Mouse (Mus musculus) cerebellum, postnatal 14 days (tissue): ENCODE measurements around the gene Eef2.

Source experiments
- DNase-seq, 2 experiments: peaks; one replicate each; pipeline ENCODE4 v3.0.0; 2021; ENCODE audit warnings: mixed read lengths in 2 of 2

Gene Eef2

DNA sequence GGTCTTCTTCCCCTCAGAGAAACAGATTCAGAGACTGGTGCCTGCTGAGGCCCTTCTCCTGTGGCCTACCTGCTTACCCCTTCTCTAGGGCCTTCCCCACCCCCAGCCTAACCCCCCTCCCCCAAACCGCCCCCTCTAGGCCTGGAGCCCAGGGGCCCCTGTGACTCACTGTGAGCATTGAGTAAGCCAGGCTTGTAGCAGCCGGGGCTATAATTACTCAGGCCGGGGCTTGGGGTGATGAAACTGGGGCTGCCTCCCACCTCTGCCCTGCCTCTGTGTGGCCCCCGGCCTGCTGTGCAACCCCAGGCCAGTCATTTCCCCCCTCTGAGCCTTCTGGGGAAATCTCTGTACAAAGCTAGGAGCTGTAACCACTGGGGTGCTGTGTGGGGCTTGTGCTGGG, 30.1 kb upstream of the Eef2 start:
- no peak for DNase-seq

DNA sequence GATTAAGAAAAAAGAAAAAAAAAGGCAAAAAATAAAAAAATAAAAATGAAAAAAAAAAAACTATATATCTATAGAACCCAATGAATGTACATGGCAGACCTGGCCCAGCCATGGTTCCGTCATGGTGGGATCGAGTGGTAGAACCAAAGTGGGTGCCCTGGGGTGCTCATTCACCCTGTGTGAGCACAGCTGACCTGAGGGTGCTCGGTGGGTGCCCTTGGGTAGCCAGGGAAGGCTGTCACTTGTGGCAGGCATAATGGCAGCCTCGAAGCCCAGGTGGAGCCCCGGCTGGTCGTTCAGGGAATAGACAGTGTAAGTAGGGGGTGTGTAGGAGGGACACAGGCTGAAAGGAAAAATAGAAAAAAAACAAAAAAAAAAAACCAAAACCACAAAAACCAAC, 25.2 kb upstream of the Eef2 start:
- no peak for DNase-seq

DNA sequence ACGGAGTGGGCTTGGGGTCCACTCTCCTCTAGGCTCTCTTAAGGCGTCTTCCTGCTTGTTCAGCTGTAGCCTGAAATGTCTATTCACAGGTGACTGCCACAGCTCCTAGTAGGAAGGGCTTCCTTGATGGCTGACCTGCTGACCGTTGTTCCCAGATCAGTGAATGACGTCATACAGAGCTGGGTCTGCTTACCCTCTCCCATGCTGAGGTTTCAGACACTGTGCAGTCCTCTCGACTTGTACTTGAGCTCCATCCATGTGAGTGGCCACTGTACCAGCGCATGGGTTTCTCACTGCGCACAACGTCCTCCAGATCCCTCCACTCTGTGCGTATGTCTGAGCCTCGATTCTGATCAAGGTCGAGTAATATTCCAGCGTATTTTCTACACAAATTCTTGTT, 23.8 kb upstream of the Eef2 start:
- DNase-seq, result no peak

DNA sequence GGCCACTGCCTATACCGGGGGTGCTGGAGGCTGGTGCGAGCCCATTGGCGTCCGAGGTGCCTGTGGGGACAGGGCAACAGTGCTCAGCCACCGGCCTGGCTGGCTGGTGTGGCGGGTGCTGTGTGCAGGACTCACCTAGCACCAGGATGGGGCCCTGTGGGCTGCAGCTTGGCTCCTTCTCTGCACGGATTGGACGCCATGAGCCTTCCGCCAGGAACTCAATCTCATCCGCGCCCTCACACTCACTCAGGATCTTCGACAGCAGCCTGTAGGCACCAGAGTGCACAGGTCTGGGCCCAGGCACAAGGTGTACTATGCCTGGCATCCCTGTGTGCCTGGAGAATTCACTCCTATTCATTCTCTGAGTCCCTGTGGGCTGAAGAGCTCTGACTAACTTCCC, 22.1 kb upstream of the Eef2 start:
- DNase-seq, result no peak

DNA sequence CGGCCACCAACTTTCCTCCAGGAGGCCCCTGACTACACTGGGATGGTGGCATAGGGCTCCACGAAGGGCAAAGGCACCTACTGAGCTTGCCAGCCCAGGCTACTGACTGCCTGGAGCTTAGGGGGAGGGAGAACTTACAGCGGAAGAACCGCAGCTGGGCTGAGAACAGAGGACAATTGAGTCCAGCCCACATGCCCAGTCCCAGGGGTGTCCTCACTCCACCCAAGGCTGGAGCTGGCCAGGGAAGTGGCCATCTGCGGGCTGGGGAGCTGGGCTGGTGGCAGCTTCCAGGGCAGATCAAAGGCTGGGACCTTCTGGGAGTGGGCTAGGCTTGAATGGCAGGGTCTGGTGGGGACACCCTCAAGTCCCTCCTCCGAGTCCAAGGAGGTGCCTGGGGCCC, 21.7 kb upstream of the Eef2 start:
- no peak for DNase-seq

DNA sequence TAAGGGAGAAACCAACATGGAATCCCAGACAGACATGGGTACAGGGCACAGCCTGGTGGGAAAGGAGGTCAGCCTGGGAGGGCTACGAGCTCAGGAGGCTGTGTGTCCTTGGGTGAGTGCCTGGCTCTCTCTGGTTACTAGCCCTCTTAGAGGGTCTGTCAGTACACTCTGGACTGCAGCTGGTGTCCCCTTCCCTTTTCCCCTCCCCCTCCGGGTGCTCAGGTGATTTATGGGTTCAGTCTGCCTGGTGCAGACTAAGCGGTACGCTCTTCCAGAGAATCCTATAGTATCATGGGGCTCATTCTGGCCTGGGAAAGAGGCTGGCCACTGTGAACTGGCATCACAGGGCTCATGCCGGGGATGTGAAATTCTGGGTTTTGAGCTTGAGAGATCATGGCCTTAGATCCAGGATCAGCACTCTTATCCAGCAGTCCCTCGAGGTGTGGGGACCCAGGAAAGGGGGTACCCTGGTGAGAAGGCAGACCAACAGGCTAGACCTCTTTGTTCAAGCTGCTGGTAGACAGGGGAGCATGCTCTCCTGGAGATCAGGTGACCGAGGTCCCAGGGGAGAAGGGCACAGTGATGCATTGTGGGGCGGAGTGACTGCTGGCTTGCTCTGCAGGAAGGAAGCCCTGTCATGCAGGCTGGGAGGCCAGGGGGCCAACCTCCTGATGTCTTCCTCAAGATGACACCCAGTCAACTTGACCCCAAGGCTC, 14.7 kb upstream of the Eef2 start:
- DNase-seq, result peak in 1 of 2 experiments; percentile 17

DNA sequence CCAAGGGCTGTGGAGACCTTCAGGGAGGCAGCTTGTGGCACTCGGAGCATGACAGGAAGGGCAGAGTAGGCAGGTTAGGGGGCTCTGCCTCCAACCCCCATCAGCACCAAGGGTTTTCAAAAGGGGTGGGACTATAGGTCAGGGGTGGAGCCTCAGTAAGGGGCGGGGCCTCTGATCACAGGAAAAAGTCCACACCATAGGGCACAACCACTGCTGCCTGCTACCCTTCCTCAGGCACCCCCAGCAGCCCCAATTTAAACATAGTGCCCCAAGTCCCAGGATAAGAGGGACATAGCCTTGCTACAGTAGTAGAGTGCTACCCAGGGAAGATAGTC, 14.1 kb upstream of the Eef2 start:
- DNase-seq, result peak in 1 of 2 experiments; percentile 22

DNA sequence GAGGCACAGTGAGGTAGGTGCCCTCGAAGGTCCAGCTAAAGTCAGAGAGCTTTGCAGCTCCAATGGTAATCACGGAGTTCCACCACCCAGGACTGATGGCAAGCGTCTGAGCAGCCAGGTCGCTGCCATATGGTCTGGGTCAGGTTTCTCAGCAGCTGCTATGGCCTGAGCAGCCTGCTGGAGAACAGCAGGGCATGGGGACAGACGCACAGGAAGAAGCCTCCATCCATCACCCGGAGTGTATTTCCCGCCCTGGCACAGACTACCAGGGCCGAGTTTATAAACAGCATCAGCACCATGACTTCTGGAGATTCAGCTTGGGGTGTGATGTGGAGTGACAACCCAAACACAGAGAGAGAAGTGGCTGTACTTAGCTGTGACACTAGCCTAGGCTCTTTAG, 11.3 kb upstream of the Eef2 start:
- peak; percentile 51 to 58 for DNase-seq

DNA sequence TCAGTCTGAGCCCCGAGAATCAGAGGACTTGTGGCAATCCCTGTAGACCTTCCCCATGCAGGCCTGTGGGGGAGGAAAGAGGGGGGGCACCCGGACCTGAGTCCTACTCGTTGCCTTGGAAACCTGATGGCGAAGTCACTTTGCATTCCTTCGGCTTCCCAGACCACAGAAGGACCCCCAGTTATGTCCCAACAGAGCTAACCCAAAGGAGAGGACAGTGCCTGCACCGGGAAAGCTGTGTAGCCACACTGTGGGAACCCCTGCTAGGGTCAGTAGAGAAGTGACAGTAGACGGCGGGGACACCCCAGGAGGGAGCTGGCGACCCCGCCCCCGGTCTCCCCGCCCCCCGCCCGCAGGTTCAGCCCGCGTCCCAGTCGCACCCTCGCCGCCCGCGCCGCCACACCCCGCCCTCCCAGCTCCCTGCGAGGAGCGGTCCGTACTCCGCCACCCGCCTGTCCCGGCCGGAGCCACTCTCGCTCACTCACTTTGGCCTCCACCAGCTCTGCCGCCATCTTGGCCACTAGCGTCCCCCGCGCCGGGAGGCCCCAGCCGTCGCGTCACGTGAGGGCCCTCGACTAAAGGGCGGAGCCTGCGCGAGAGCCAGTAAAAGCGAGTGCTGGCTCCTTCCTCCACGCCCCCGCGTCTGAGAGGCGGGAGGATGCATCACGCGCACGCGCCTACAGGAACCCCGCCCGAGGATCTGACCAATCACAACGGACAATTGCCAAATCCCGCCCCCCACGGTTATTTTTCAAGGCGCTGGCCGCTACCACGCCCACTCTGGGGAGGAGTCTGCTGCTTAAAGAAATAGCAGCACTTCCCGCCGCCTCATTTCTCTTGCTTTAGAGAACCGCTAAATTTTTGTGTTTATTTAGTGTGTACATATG, 9.0 kb upstream of the Eef2 start, which contains the start of gene Pias4:
Pias4 (minus strand) TSS at position 724 of the 887 bp plus-strand sequence.
- DNase-seq, result peak; percentile 100

DNA sequence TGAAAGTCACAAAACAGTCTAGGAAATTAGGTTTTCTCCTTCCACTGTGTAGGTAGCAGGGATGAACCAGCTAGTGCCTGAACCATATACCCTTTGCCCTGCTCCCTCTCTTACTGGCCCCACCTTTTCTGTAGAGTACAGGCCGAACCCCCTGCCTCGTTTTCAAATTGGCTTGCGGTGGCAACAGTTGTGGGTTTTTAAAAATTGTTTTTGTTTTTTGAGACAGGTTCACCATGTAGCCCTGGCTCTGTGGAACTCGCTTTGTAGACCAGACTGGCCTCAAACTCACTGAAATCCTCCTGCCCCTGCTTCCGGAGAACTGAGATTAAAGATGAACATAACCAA, 8.4 kb upstream of the Eef2 start:
- no peak for DNase-seq

DNA sequence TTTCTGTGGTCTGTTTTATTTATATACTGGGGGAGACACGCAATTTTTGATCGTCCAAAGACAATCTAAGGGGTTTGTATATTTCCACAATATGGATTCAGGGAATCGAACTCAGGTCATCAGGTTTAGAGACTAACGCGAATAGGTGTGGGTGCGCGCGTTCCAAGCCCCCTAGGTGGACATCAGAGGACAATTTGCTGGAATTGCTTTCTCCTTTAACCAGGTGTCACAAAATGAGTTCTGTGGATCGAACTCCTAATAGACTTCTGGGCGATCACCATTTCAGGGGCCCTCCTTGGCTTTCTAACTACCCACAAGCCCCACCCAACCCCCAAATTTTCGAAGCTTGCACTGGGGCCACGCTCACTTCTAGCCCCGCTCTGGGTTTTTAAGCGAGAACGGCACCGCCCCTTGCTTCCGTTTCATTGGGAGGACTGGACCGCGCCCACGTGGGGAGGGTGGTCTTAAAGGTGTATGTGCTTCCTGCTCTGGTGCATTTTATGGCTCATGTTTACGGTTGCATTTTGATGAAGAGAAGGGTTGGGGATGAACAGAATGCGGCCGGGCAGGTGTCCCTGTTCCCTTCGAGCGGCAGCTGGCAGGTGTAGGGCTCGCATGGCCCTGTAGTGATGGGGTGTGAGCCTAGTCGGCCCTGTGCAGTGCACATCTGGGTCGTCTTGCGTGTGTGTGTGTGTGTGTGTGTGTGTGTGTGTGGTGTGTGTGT, 7.7 kb upstream of the Eef2 start:
- DNase-seq, result peak; percentile 84 to 89

DNA sequence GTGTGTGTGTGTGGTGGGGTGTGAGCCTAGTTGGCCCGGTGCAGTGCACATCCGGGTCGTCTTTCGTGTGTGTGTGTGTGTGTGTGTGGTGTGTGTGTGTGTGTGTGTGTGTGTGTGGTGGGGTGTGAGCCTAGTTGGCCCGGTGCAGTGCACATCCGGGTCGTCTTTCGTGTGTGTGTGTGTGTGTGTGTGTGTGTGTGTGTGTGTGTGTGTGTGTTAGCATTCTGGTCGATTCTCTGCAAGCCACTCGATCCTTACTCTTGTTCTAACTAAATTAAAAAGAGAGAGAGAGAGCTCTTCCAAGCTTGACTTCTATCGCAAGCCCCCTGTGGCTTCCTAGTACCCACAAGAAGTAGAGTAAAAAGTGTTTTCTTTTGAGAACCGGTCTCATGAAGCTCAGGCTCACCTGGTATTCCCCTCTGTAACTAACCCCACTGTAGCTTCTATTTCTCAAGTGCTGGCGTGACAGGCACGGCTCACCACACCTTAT, 7.0 kb upstream of the Eef2 start:
- DNase-seq, result peak in 1 of 2 experiments; percentile 70

DNA sequence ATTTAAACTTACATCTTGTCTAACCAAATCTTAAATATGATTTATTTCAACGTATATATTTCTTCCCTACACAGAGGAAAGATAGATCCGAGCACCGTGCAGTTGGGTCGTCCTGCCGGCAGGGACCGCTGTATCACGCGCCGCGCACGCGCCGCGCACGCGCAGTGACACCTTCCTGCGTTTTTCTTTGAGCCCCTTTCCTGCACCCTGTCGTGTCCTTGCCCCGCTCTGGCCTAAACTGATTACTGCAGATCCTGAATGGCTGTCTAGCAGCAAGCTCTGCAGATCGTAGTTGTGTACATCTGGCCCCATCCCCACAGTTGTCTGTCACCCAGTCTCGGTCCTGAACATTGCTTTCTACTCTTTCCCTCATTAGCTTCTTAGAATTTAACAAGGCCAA, 3.3 kb upstream of the Eef2 start:
- DNase-seq, result peak; percentile 89 to 90

DNA sequence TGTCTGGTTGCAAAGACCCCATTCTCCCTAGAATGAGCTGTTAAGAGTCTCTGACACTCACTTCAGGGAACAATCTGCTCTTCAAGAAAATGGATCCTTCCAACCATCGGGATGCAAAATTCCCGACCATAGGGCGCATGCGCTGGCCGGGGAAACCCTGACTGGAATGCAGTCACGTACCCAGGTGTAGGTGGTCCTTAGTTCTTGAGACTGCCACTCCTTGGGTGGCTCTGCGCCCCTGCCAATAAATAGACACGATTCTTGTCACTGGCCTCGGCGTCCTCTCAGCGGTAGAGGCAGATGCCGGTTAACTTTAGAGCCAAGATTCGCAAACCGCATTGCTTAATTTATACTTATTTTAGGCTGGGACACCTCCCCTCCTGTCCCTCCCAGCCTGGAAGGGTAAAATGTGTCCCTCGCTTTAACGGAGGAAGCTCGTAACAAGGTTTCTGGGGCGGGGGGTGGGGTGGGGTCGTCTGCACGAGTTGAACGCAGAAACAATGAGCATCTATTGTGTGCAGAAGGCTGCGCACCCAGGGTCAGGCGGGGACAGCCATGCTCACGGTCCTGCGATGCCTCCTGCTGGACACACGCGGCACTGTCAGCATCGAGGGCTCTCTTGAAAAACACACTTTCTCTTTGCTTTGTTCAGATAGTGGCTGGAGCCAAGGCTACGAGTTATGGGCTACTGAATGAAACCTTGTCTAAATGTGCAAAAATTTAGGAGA, 1.6 kb upstream of the Eef2 start:
- peak; percentile 96 to 97 for DNase-seq

DNA sequence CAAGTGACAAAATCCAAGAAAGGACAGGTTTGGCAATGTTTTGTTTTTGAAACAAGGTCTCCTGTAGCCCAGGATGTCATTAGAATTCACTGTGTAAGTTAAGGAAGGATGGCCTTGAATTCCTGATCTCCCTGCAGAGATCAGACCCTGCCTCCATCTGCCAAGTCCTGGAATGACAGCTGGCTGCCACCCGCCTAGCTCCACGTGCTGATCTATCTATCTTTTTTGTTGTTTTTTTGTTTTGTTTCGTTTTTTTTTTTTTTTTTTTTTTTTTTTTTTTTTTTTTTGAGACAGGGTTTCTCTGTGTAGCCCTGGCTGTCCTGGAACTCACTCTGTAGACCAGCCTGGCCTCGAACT, 1.1 kb upstream of the Eef2 start:
- peak in 1 of 2 experiments; percentile 66 for DNase-seq

DNA sequence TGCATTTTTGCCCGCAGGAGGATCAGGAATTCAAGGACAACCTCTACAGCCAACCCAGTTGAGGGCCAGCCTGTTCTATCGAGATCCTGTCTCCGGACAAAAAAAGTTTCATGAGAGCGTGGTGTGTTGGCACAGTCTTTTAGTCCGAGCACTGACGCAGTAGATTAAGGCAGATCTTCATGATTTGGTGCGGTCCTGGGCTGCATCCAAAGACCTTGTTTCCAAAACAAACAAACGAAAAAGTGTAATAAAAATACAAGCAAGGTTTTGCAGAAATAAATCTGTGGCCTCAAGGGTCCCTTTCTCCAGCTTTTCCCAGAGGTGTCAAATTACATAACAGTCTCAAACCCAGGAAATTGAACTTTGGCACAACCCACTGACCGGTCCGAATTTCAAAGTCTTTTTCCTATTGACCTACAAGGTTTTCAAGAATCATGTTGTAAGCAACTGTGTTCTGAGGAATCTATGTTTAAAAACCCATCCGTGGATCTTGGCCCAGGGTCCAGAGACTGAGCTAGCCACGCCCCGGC, 430 bp upstream of the Eef2 start:
- no peak for DNase-seq

DNA sequence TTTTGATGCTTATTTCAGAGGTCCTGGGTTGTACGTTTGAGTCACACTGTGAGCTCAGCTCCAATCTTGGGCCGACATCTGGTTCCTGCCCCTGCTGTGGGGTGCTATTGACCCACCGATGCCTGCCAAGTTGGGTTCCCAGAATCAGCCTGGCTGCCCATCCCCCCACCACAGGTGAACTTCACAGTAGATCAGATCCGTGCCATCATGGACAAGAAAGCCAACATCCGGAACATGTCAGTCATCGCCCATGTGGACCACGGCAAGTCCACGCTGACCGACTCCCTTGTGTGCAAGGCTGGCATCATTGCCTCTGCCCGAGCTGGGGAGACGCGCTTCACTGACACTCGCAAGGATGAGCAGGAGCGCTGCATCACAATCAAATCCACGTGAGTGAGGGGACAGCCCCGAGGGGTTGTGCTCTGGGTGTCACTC, 1.1 kb downstream of the Eef2 start:
- peak; percentile 62 to 76 for DNase-seq

DNA sequence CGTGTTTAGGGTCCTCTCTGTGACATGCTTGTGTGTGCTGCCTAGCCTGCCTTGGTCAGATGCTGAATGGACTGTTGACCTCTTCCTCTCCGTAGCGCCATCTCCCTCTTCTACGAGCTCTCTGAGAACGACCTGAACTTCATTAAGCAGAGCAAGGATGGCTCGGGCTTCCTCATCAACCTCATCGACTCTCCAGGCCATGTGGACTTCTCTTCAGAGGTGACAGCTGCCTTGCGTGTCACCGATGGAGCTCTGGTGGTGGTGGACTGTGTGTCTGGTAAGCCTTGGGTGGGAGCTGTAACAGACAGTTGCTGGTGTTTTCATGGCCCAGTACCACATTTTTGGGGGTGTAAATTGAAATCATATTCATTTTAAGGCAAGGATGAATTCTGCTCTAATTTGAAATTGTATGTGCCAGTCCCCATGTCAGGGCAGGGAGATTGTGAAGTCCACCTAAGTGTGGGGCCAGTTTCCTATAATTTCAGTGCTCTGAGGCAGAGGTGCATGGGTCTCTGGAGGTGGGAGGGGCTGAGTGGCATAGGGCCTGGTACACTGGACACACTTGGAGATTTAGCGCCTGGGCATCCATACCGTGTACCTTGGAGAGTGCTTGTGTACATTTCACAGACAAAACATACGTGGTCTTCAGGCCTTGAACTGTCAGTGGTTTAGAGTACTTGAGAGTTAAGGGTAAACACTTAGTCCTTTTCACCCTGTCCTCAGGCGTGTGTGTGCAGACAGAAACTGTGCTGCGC, 1.7 kb downstream of the Eef2 start:
- DNase-seq, result no peak

DNA sequence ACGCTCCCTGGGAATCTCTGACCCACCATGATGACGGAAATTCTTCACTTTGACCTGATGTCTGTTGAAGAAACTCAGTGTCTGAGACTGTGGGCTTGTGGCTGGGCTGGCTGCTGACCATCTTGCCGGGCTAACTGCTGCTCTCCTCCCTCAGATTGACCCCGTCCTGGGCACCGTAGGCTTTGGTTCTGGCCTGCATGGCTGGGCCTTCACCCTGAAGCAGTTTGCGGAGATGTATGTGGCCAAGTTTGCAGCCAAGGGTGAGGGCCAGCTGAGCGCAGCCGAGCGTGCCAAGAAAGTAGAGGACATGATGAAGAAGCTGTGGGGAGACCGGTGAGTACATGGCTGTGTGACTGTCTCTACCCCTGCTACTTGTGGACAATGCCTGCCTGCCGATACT, 2.5 kb downstream of the Eef2 start:
- no peak for DNase-seq

DNA sequence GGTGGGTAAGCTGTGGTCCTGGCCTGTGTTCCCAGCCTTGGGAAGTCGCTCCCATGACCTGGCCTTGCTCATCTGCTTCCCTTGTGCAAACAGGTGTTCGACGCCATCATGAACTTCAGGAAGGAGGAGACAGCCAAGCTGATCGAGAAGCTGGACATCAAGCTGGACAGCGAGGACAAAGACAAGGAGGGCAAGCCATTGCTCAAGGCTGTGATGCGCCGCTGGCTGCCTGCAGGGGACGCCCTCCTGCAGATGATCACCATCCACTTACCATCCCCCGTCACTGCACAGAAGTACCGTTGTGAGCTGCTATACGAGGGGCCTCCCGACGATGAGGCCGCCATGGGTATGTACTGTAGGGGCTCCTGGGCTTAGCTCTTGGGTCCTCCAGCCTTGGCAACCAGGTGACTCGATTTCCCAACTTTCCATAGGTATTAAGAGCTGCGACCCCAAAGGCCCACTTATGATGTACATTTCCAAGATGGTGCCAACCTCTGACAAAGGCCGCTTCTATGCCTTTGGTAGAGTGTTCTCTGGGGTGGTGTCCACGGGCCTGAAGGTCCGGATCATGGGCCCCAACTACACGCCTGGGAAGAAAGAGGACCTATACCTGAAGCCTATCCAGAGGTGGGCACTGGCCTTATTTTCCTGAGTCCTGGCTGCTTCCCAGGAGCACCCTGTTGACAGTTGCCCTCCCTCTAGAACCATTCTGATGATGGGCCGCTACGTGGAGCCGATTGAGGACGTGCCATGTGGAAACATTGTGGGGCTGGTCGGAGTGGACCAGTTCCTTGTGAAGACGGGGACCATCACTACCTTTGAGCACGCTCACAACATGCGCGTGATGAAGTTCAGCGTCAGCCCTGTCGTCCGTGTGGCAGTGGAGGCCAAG, 3.3 kb downstream of the Eef2 start:
- no peak for DNase-seq

DNA sequence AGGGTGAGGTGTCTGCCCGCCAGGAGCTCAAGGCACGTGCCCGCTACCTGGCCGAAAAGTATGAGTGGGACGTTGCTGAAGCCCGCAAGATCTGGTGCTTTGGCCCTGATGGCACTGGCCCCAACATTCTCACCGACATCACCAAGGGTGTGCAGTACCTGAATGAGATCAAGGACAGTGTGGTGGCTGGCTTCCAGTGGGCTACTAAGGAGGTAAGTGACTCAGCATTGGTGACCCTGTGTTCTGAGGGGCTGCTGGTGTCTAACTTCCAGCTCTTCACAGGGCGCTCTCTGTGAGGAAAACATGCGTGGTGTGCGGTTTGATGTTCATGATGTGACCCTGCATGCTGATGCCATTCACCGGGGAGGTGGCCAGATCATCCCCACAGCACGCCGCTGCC, 4.5 kb downstream of the Eef2 start:
- no peak for DNase-seq
